Mouse (Mus musculus) macrophage (primary cell): ENCODE measurements around the gene Gm49721. TPM values are rescaled to one million over a fixed set of nuclear protein-coding genes. Genes with fewer than 3 reads are reported as not detected.
"Not testable (repeated sequence)": the region's sequence is repeated elsewhere in the genome, so short reads cannot be mapped to it uniquely, and the experiment has no call there.

Experiments
- H3K27ac ChIP-seq: fragments of 350-480 bp; formaldehyde crosslinking; 2 replicates; pipeline ENCODE4 v1.9.0; 2021
- H3K36me3 ChIP-seq: fragments of 350-480 bp; formaldehyde crosslinking; 2 replicates; pipeline ENCODE4 v1.9.0; 2021; ENCODE audit errors: inconsistent target
- H3K4me3 ChIP-seq: fragments of 350-480 bp; formaldehyde crosslinking; 2 replicates; pipeline ENCODE4 v1.9.0; 2021; ENCODE audit errors: inconsistent target
- H3K79me2 ChIP-seq: fragments of 350-480 bp; formaldehyde crosslinking; 2 replicates; pipeline ENCODE4 v1.9.0; 2021; ENCODE audit errors: inconsistent target
- WGBS: methylation state at CpG from one replicate; pipeline ENCODE4 v1.1.7; 2026; ENCODE audit warnings: inconsistent platforms; ENCODE audit not compliant: missing documents; 5-methylcytosine and 5-hydroxymethylcytosine counted together
- polyA plus RNA-seq: library from polyadenylated mRNA; stranded (reverse); fragments of 250-400 nt; gene quantifications from 3 replicates; pipeline ENCODE4 v1.2.4, GENCODE M21; 2018; ENCODE audit warnings: inconsistent platforms

Gm49721 gene
- polyA plus RNA-seq, 1 experiment from 2014 or later = not detected

GRCm38 (mm10) chr17:7008885-7009284, 30.2 kb downstream of the Gm49721 start:
- not testable (repeated sequence) for H3K4me3 ChIP-seq, H3K27ac ChIP-seq, H3K79me2 ChIP-seq, H3K36me3 ChIP-seq

- H3K36me3 ChIP-seq, H3K79me2 ChIP-seq, H3K4me3 ChIP-seq, H3K27ac ChIP-seq: not testable (repeated sequence)
- no CpG with 5 or more reads among the region's 7 CpGs for WGBS
Measured at GRCm38 (mm10) chr17:7009440-7009839, 30.7 kb downstream of the Gm49721 start.

GRCm38 (mm10) chr17:7009901-7010300, 31.2 kb downstream of the Gm49721 start:
- not testable (repeated sequence) for H3K27ac ChIP-seq, H3K36me3 ChIP-seq, H3K4me3 ChIP-seq, H3K79me2 ChIP-seq
- WGBS = 20% methylated on average over 1 of the region's 9 CpGs

- H3K27ac ChIP-seq, H3K36me3 ChIP-seq, H3K4me3 ChIP-seq, H3K79me2 ChIP-seq: not testable (repeated sequence)
- no CpG with 5 or more reads among the region's 1 CpGs for WGBS
Measured at GRCm38 (mm10) chr17:7014190-7014589, 35.5 kb downstream of the Gm49721 start.

GRCm38 (mm10) chr17:7025257-7025656, 46.6 kb downstream of the Gm49721 start, which contains the start of gene Gm1604a:
TSS of gene Gm1604a (plus strand) at chr17:7025568.
- WGBS = no CpG with 5 or more reads among the region's 14 CpGs
- not testable (repeated sequence) for H3K4me3 ChIP-seq, H3K79me2 ChIP-seq, H3K36me3 ChIP-seq, H3K27ac ChIP-seq

- H3K27ac ChIP-seq, H3K4me3 ChIP-seq, H3K79me2 ChIP-seq, H3K36me3 ChIP-seq: not testable (repeated sequence)
- no CpG with 5 or more reads among the region's 14 CpGs for whole genome bisulfite sequencing
Measured at GRCm38 (mm10) chr17:7025764-7026346, 47.2 kb downstream of the Gm49721 start.

GRCm38 (mm10) chr17:7030204-7030603, 51.5 kb downstream of the Gm49721 start:
- not testable (repeated sequence) for H3K27ac ChIP-seq, H3K4me3 ChIP-seq, H3K79me2 ChIP-seq, H3K36me3 ChIP-seq
- 72% methylated on average over 3 of the region's 7 CpGs for WGBS

- H3K4me3 ChIP-seq, H3K79me2 ChIP-seq, H3K36me3 ChIP-seq, H3K27ac ChIP-seq: not testable (repeated sequence)
- 69% methylated on average over 2 of the region's 6 CpGs for WGBS
Measured at GRCm38 (mm10) chr17:7030622-7031174, 52.0 kb downstream of the Gm49721 start.

- H3K4me3 ChIP-seq, H3K36me3 ChIP-seq, H3K79me2 ChIP-seq, H3K27ac ChIP-seq: not testable (repeated sequence)
- WGBS = no CpG with 5 or more reads among the region's 17 CpGs
Measured at GRCm38 (mm10) chr17:7033192-7034166, 54.8 kb downstream of the Gm49721 start.

GRCm38 (mm10) chr17:7068997-7069539, 90.4 kb downstream of the Gm49721 start:
- not testable (repeated sequence) for H3K27ac ChIP-seq, H3K79me2 ChIP-seq, H3K36me3 ChIP-seq, H3K4me3 ChIP-seq
- no CpG with 5 or more reads among the region's 4 CpGs for WGBS

GRCm38 (mm10) chr17:7069561-7070240, 91.0 kb downstream of the Gm49721 start:
- not testable (repeated sequence) for H3K36me3 ChIP-seq, H3K79me2 ChIP-seq, H3K27ac ChIP-seq, H3K4me3 ChIP-seq
- WGBS = 100% methylated on average over 2 of the region's 7 CpGs

GRCm38 (mm10) chr17:7074494-7074893, 95.8 kb downstream of the Gm49721 start:
- H3K27ac ChIP-seq, H3K36me3 ChIP-seq, H3K79me2 ChIP-seq, H3K4me3 ChIP-seq: not testable (repeated sequence)
- no CpG with 5 or more reads among the region's 3 CpGs for WGBS

GRCm38 (mm10) chr17:7075519-7075918, 96.8 kb downstream of the Gm49721 start:
- 20% methylated on average over 1 of the region's 6 CpGs for WGBS
- not testable (repeated sequence) for H3K36me3 ChIP-seq, H3K27ac ChIP-seq, H3K79me2 ChIP-seq, H3K4me3 ChIP-seq

- H3K27ac ChIP-seq, H3K79me2 ChIP-seq, H3K4me3 ChIP-seq, H3K36me3 ChIP-seq: not testable (repeated sequence)
- WGBS = no CpG with 5 or more reads among the region's 4 CpGs
Measured at GRCm38 (mm10) chr17:7079558-7079957, 100.9 kb downstream of the Gm49721 start.
